ENCODE assay signal across 19 mouse cellular contexts in genomic region chr4:76238577-76238976, GRCm38 (mm10).
DNase-seq lines count a peak whose midpoint lies in the region; ATAC-seq and TF ChIP-seq lines count a peak whose summit lies in the region.
"Had no signal": no experiment of that assay in that cellular context is flagged by ENCODE, and none has a peak within 500 bp of the region (broad histone marks: within the 10 kb centered on the region; RNA-seq: fewer than 3 reads in every experiment).

No protein-coding gene starts in this region.

- no peak for TF ChIP-seq EP300 in lung, postnatal 0 days (IDR thresholded peaks at IDR 0.05)

- WGBS in heart, embryonic 13.5 days, result 49% methylated on average over 5 of the region's 5 CpGs
- 49% methylated on average over 5 of the region's 5 CpGs for WGBS in forebrain, embryonic 16.5 days
- WGBS in hindbrain, embryonic 15.5 days, result 36% methylated on average over 5 of the region's 5 CpGs
- WGBS in midbrain, embryonic 16.5 days, result 40% methylated on average over 5 of the region's 5 CpGs
- 62% methylated on average over 5 of the region's 5 CpGs for WGBS in lung, postnatal 0 days

- H3K4me3 ChIP-seq in heart, embryonic 13.5 days, result no peak overlapping the region
- H3K4me3 ChIP-seq in forebrain, embryonic 16.5 days (replicated peaks; ENCODE audit: low read length), result no peak overlapping the region
- H3K4me3 ChIP-seq in hindbrain, embryonic 15.5 days, result no peak overlapping the region
- H3K4me3 ChIP-seq in midbrain, embryonic 16.5 days (ENCODE audit: low read depth, low read length), result no peak overlapping the region
- H3K4me3 ChIP-seq in lung, postnatal 0 days (ENCODE audit: low read depth, low read length), result no peak overlapping the region
- H3K4me3 ChIP-seq: heart, embryonic 12.5 days; intestine, embryonic 15.5 days; limb, embryonic 13.5 days; liver, embryonic 13.5 days; lung, embryonic 15.5 days had no signal

- H3K9ac ChIP-seq in heart, embryonic 13.5 days, result no peak overlapping the region
- H3K9ac ChIP-seq in forebrain, embryonic 16.5 days (replicated peaks; ENCODE audit: low read depth, low read length), result no peak overlapping the region
- peak overlapping the region; percentile 9; the same call in 1 of the 2 replicates for H3K9ac ChIP-seq in hindbrain, embryonic 15.5 days
- H3K9ac ChIP-seq in midbrain, embryonic 16.5 days (ENCODE audit: low read depth, low read length), result no peak overlapping the region
- no peak overlapping the region for H3K9ac ChIP-seq in lung, postnatal 0 days (replicated peaks; ENCODE audit: low read depth)
- H3K9ac ChIP-seq: heart, embryonic 12.5 days; intestine, embryonic 15.5 days; limb, embryonic 13.5 days; liver, embryonic 13.5 days; lung, embryonic 15.5 days had no signal

- no peak for TF ChIP-seq CTCF in lung, postnatal 0 days (IDR thresholded peaks at IDR 0.05)

- intact Hi-C loops in heart, postnatal 14 days (cut with DNase I), result no loop called here

- H3K9me3 ChIP-seq in heart, embryonic 13.5 days, result no peaks in the 10 kb centered on the region
- H3K9me3 ChIP-seq in forebrain, embryonic 16.5 days (ENCODE audit: control insufficient read depth, low read length), result no peaks in the 10 kb centered on the region
- H3K9me3 ChIP-seq in hindbrain, embryonic 15.5 days, result no peaks in the 10 kb centered on the region
- no peaks in the 10 kb centered on the region for H3K9me3 ChIP-seq in midbrain, embryonic 16.5 days (replicated peaks; ENCODE audit: control insufficient read depth, low read length, poor library complexity, severe bottlenecking)
- no peaks in the 10 kb centered on the region for H3K9me3 ChIP-seq in lung, postnatal 0 days (ENCODE audit: low read length)
- H3K9me3 ChIP-seq: G1E; heart, embryonic 12.5 days; intestine, embryonic 15.5 days; limb, embryonic 13.5 days; liver, embryonic 13.5 days; lung, embryonic 15.5 days had no signal

- H3K4me2 ChIP-seq in heart, embryonic 13.5 days, result no peak overlapping the region
- no peak overlapping the region for H3K4me2 ChIP-seq in forebrain, embryonic 16.5 days (ENCODE audit: low read length)
- H3K4me2 ChIP-seq in hindbrain, embryonic 15.5 days, result peak overlapping the region; percentile 41
- H3K4me2 ChIP-seq in midbrain, embryonic 16.5 days (ENCODE audit: low read length), result peak overlapping the region; percentile 37
- H3K4me2 ChIP-seq in lung, postnatal 0 days (replicated peaks; ENCODE audit: low read depth, low read length), result no peak overlapping the region
- H3K4me2 ChIP-seq: heart, embryonic 12.5 days; intestine, embryonic 15.5 days; limb, embryonic 13.5 days; liver, embryonic 13.5 days; lung, embryonic 15.5 days had no signal

- ATAC-seq in heart, embryonic 13.5 days (ENCODE audit: extremely low read depth, insufficient number of reproducible peaks, low FRiP score, low TSS enrichment), result no peak
- ATAC-seq in forebrain, embryonic 16.5 days, result peak; percentile 39; the same call in 1 of the 2 replicates
- no peak for ATAC-seq in hindbrain, embryonic 15.5 days (ENCODE audit: low FRiP score, low read depth)
- ATAC-seq in midbrain, embryonic 16.5 days, result no peak; the same call in 1 of the 2 replicates
- ATAC-seq in lung, postnatal 0 days, result no peak
- ATAC-seq: activated CD4-positive, CD25-positive, alpha-beta regulatory T cell, adult 4 months; intestine, embryonic 15.5 days had no signal

- 0 out of 2 replicates have a peak, but pooled peaks cover 4% of the 10 kb centered on the region for H3K36me3 ChIP-seq in heart, embryonic 13.5 days
- H3K36me3 ChIP-seq in forebrain, embryonic 16.5 days (ENCODE audit: control insufficient read depth, insufficient read depth), result peaks cover 2% of the 10 kb centered on the region; the same call in 1 of the 2 replicates
- no peaks in the 10 kb centered on the region for H3K36me3 ChIP-seq in hindbrain, embryonic 15.5 days
- no peaks in the 10 kb centered on the region for H3K36me3 ChIP-seq in midbrain, embryonic 16.5 days (ENCODE audit: control insufficient read depth, insufficient read depth, low read length)
- no peaks in the 10 kb centered on the region for H3K36me3 ChIP-seq in lung, postnatal 0 days (ENCODE audit: insufficient read depth, low read length)
- H3K36me3 ChIP-seq: G1E; heart, embryonic 12.5 days; intestine, embryonic 15.5 days; liver, embryonic 13.5 days; lung, embryonic 15.5 days had no signal

- no peaks in the 10 kb centered on the region for H3K27me3 ChIP-seq in heart, embryonic 13.5 days (replicated peaks)
- H3K27me3 ChIP-seq in forebrain, embryonic 16.5 days (replicated peaks; ENCODE audit: control insufficient read depth, insufficient read depth, low read length), result no peaks in the 10 kb centered on the region
- H3K27me3 ChIP-seq in hindbrain, embryonic 15.5 days, result no peaks in the 10 kb centered on the region
- no peaks in the 10 kb centered on the region for H3K27me3 ChIP-seq in midbrain, embryonic 16.5 days (ENCODE audit: control insufficient read depth, insufficient read depth, low read depth, low read length)
- H3K27me3 ChIP-seq in lung, postnatal 0 days (replicated peaks; ENCODE audit: insufficient read depth, low read length), result no peaks in the 10 kb centered on the region
- H3K27me3 ChIP-seq: heart, embryonic 12.5 days; intestine, embryonic 15.5 days; limb, embryonic 13.5 days; liver, embryonic 13.5 days; lung, embryonic 15.5 days had no signal

- peaks cover 32% of the 10 kb centered on the region for H3K4me1 ChIP-seq in heart, embryonic 13.5 days
- peaks cover 7% of the 10 kb centered on the region for H3K4me1 ChIP-seq in forebrain, embryonic 16.5 days (replicated peaks; ENCODE audit: control insufficient read depth, insufficient read depth, low read length)
- peaks cover 36% of the 10 kb centered on the region for H3K4me1 ChIP-seq in hindbrain, embryonic 15.5 days (replicated peaks)
- H3K4me1 ChIP-seq in midbrain, embryonic 16.5 days (ENCODE audit: control insufficient read depth, insufficient read depth, low read length), result peaks cover 13% of the 10 kb centered on the region
- H3K4me1 ChIP-seq in lung, postnatal 0 days (ENCODE audit: insufficient read depth, low read depth, low read length), result no peaks in the 10 kb centered on the region
- H3K4me1 ChIP-seq: intestine, embryonic 15.5 days; limb, embryonic 13.5 days; liver, embryonic 13.5 days; lung, embryonic 15.5 days had no signal

- no peak for DNase-seq in heart, postnatal 14 days
- no peak for DNase-seq in lung, postnatal 0 days (ENCODE audit: low spot score)
- DNase-seq in adrenal gland, postnatal 14 days, result no peak
- no peak for DNase-seq in urinary bladder, adult 2 months (ENCODE audit: low spot score)
- DNase-seq: adrenal gland, postnatal 10 days; heart, postnatal 36 days; kidney, adult 9 months; kidney, postnatal 25 days; liver, embryonic 13.5 days had no signal

- H3K27ac ChIP-seq in heart, embryonic 13.5 days (replicated peaks), result 0 out of 2 replicates have a peak overlapping the region, but pooled peaks have one; percentile 8
- H3K27ac ChIP-seq in forebrain, embryonic 16.5 days (ENCODE audit: low read length), result no peak overlapping the region
- H3K27ac ChIP-seq in hindbrain, embryonic 15.5 days (replicated peaks), result peak overlapping the region; percentile 54
- peak overlapping the region; percentile 58 for H3K27ac ChIP-seq in midbrain, embryonic 16.5 days (ENCODE audit: low read length)
- no peak overlapping the region for H3K27ac ChIP-seq in lung, postnatal 0 days (ENCODE audit: low read length)
- H3K27ac ChIP-seq: intestine, embryonic 15.5 days; limb, embryonic 13.5 days; liver, embryonic 13.5 days; lung, embryonic 15.5 days had no signal

Comparison
In these comparisons a context has a peak if more than half of its experiments do, and no peak if none do; other contexts are left out.
1. H3K27ac ChIP-seq: peak in heart, embryonic 13.5 days (single experiment), hindbrain, embryonic 15.5 days (single experiment) and midbrain, embryonic 16.5 days (single experiment); none in forebrain, embryonic 16.5 days (single experiment) and lung, postnatal 0 days (single experiment).
2. H3K4me2 ChIP-seq: peak in hindbrain, embryonic 15.5 days (single experiment) and midbrain, embryonic 16.5 days (single experiment); none in heart, embryonic 13.5 days (single experiment), forebrain, embryonic 16.5 days (single experiment) and lung, postnatal 0 days (single experiment).